Mouse (Mus musculus): ENCODE data around the gene Mrtfa.

DNA sequence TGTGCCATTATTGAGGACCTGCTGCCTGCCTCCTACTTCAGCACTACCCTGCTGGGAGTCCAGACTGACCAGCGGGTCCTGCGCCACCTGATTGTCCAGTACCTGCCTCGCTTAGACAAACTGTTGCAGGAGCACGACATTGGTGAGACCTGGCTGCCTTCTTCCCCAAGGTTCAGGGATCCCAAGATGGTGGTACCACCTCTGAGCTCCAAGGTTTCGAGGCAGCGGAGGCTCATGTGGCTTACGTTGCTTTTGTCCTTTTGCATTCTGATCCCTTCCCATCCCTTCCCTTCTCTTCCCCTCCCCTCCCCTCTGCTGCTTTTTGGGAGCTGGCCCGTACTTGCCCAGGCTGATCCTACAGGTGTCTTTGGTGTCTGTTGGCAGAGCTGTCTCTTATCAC, 182.7 kb downstream of the Mrtfa start:
- TF ChIP-seq CTCF (IDR thresholded peaks at IDR 0.05; ENCODE audit: borderline replicate concordance, extremely low read depth, insufficient read depth, insufficient read length) = no peak
- TF ChIP-seq POLR2A (IDR thresholded peaks at IDR 0.05; ENCODE audit: borderline replicate concordance, extremely low read depth, insufficient read depth, insufficient read length, poor library complexity, severe bottlenecking) = no peak
